Mouse (Mus musculus) ovary, adult 18-20 months (tissue): ENCODE results near the gene Gsto1.

ENCODE experiments used
- DNase-seq: peaks from one replicate; pipeline ENCODE4 v3.0.0; 2022; ENCODE audit warnings: low spot score, mixed read lengths

Gsto1 gene

GRCm38 (mm10) chr19:47857957-47858942, 3.5 kb downstream of the Gsto1 start:
- DNase-seq: no peak

- DNase-seq: no peak
Observed at GRCm38 (mm10) chr19:47859180-47859579, 4.4 kb downstream of the Gsto1 start.

GRCm38 (mm10) chr19:47862581-47862980, 7.8 kb downstream of the Gsto1 start:
- DNase-seq: no peak

GRCm38 (mm10) chr19:47864051-47864450, 9.3 kb downstream of the Gsto1 start:
- no peak for DNase-seq

GRCm38 (mm10) chr19:47864721-47865120, 10.0 kb downstream of the Gsto1 start:
- DNase-seq: no peak

- peak; percentile 92 for DNase-seq
Observed at GRCm38 (mm10) chr19:47865353-47865947, 10.7 kb downstream of the Gsto1 start, which contains the start of gene Gsto2. Gsto2 (plus strand) TSS chr19:47865534.

- DNase-seq: no peak
Observed at GRCm38 (mm10) chr19:47867628-47868175, 12.9 kb downstream of the Gsto1 start.

- DNase-seq: no peak
Observed at GRCm38 (mm10) chr19:47868951-47869350, 14.2 kb downstream of the Gsto1 start.

- no peak for DNase-seq
Observed at GRCm38 (mm10) chr19:47869516-47869915, 14.7 kb downstream of the Gsto1 start.

- no peak for DNase-seq
Observed at GRCm38 (mm10) chr19:47870102-47870666, 15.4 kb downstream of the Gsto1 start.

GRCm38 (mm10) chr19:47871515-47871914, 16.7 kb downstream of the Gsto1 start:
- no peak for DNase-seq

GRCm38 (mm10) chr19:47876252-47876651, 21.5 kb downstream of the Gsto1 start:
- no peak for DNase-seq

GRCm38 (mm10) chr19:47881538-47881937, 26.8 kb downstream of the Gsto1 start:
- no peak for DNase-seq

- peak; percentile 31 for DNase-seq
Observed at GRCm38 (mm10) chr19:47882151-47882881, 27.5 kb downstream of the Gsto1 start.

GRCm38 (mm10) chr19:47882882-47883254, 28.1 kb downstream of the Gsto1 start:
- no peak for DNase-seq

GRCm38 (mm10) chr19:47884296-47885085, 29.7 kb downstream of the Gsto1 start:
- DNase-seq: no peak

- no peak for DNase-seq
Observed at GRCm38 (mm10) chr19:47885191-47885743, 30.5 kb downstream of the Gsto1 start.

GRCm38 (mm10) chr19:47885886-47886285, 31.1 kb downstream of the Gsto1 start:
- DNase-seq: no peak

- DNase-seq: no peak
Observed at GRCm38 (mm10) chr19:47886617-47887016, 31.8 kb downstream of the Gsto1 start.

GRCm38 (mm10) chr19:47887417-47887816, 32.6 kb downstream of the Gsto1 start:
- no peak for DNase-seq

GRCm38 (mm10) chr19:47888037-47888436, 33.3 kb downstream of the Gsto1 start:
- DNase-seq: no peak
